Mouse (Mus musculus) left cerebral cortex, postnatal 36 days (tissue): ENCODE measurements at regions not wholly inside any gene's neighbourhood (a gene's known extent, or its start where the extent isn't known, plus 50 kb on each side); places are given as distances from the start of the nearest gene placed in this dataset.
"Not testable (repeated sequence)": the region's sequence is repeated elsewhere in the genome, so short reads cannot be mapped to it uniquely, and the experiment has no call there.

ENCODE experiments used
- DNase-seq, 2 experiments: peaks; one replicate each; pipeline ENCODE4 v3.0.0; 2021 to 2022; ENCODE audit warnings: low spot score in 2 of 2, mixed read lengths in 1 of 2
- intact Hi-C: fragments of 180-260 bp; cut with DNase I; formaldehyde crosslinking; loops from one replicate; pipeline ENCODE4 v1.15.1; 2025

- intact Hi-C loops: no loop called here
- no peak for DNase-seq
These were observed 752.2 kb upstream of the Mms22l start for GRCm38 (mm10) chr4:23744079-23744478.

- intact Hi-C loops: no loop called here
These were observed 738.2 kb upstream of the Mms22l start for GRCm38 (mm10) chr4:23758005-23758404.

GRCm38 (mm10) chr4:23787417-23788204, 708.6 kb upstream of the Mms22l start:
- intact Hi-C loops: no loop called here
- no peak for DNase-seq

More at GRCm38 (mm10) chr4:23758005-23758404, 738.2 kb upstream of the Mms22l start:
- DNase-seq: no peak

GRCm38 (mm10) chr4:23823516-23823915, 672.7 kb upstream of the Mms22l start:
- intact Hi-C loops: no loop called here
- DNase-seq: no peak

DNA sequence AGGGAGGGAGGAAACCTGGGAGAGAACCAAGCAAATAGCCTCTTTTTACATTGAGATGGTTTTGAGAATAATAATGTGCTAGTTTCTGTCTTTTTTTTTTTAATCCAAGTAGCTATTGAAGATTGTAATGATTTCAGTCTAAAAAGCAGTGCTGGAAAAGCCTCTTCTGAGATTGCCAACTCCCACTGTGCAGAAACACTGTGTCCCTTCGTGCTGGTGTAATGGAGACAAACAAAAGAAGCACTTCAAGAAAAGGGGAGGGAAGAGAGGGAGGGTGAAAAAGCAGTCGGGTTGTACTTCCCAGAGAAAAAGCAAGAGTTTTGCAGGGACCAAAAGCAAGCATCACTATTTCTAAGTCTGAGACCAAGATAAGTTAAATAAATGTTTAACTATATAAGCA, 669.4 kb upstream of the Mms22l start:
- peak; percentile 13 to 18 for DNase-seq
- intact Hi-C loops: no loop called here

DNA sequence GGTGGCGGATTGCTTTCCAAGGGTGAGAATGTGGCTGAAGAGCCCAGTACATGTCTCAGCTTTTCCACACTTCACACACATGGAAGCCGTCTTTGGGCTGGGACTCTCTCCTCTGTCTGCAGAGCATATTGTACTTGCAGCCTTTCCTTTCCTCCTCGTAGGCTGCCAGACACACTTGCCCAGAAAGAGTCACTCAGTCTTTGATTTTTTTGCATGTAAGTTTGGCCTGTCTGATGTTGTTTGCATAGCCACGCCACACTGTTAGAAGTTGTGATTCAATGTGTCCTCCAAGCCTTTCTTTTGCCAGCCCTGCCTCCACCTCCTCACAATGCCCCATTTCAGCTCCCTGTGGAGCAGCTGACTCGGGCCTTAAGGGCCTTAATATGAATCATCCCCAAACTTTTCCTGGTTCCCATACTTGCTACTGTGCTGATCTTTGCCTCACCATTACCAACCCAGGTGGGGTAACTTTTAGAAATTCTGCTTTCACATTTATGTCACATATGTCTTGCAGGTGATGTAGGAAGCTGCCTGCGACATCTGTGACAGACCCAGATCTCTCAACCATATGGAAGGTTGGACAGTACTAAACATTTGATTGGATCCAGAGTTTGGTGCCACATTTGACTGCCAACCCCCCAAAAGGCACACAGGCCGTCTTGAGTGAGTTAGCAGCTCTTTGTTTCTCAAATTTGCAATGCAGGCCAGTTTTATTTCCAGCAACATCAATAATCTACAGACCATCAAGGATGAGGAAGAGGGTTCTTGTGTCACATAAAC, 663.7 kb upstream of the Mms22l start:
- intact Hi-C loops: no loop called here

DNA sequence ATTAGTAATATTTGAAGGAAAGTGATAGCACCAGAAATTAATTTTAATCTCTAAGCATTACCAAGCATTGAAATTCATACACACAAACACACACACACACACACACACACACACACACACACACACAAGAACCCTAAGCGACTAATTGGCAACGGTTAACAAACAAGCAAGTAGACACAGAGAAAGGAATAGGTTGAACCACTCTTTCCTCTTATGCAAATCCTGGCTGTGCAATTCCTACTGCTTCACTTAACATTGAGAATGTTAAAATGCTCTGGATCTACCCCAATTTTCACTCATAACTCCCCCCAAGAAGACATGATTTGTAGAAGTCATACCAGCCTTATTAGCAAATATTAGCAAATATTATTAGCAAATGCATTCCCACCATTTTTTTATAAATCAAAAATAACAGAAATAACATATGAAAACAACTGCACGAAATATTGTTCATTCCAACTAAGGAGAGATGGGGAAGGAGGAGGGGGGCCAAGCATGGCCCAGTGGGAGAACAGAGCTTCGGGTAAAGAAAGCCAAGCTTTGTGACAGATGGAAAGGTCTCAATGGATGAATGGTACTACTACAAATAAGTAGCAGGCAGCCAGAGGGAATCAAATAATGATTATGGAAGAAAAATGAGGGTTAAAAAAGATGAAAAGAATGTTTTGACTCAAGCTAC, 652.5 kb upstream of the Mms22l start:
- DNase-seq: no peak
- intact Hi-C loops: no loop called here

More for the DNA sequence above, 663.7 kb upstream of the Mms22l start:
- DNase-seq: peak; percentile 7 to 8

GRCm38 (mm10) chr4:23844288-23844971, 651.8 kb upstream of the Mms22l start:
- no peak for DNase-seq
- intact Hi-C loops: no loop called here

- intact Hi-C loops: no loop called here
- DNase-seq: no peak
These were observed 651.0 kb upstream of the Mms22l start for GRCm38 (mm10) chr4:23845263-23845662.

GRCm38 (mm10) chr4:23850640-23851039, 645.6 kb upstream of the Mms22l start:
- no peak for DNase-seq
- intact Hi-C loops: no loop called here

GRCm38 (mm10) chr4:23862437-23862836, 633.8 kb upstream of the Mms22l start:
- intact Hi-C loops: no loop called here
- DNase-seq: no peak

DNA sequence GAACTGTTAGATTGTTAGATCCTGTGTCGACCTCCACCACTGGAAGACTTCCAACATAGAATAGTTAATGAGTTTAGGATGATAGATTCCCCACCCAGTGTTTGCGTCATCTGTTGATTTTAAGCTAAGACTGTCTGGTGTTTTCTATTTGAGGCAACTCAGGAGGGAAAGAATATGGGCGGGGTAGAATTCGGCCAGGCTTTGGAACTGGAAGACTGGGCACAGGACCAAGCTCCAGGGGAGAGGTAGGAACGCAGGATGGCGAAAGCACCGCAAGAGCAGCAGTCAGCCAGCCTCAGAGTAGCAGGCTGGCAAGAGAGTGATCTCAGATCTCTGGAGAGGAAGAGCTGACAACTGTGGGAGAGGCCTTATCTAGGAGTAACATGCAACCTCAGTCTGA, 616.2 kb upstream of the Mms22l start:
- DNase-seq: no peak
- intact Hi-C loops: no loop called here

DNA sequence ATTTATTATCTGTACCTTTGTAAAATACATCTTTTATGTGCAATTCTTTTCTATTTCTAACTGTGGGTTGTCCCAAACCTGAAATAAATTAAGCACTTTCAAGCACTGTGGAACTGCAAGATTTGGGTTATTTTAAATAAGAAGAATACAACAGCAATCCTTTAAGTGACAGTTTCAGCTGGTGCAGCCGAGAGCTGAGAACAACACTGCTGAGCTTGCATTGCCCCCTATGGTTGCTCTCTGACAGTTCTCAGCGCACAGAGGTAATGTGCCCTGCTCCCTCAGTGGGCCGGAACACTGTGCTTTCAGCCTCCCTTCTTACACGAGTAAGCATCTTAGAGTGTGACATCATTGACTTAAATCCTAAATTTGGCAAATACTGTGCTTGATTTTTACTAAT, 582.9 kb upstream of the Mms22l start:
- intact Hi-C loops: loop anchor here (10.0 kb wide), 1 partner anchor 1439 kb away; no protein-coding TSS in a partner anchor
- DNase-seq: no peak

- intact Hi-C loops: loop anchor here (10.0 kb wide), 1 partner anchor 1439 kb away; no protein-coding TSS in a partner anchor
These were observed 582.4 kb upstream of the Mms22l start for GRCm38 (mm10) chr4:23913822-23914221.

GRCm38 (mm10) chr4:23914423-23914822, 581.8 kb upstream of the Mms22l start:
- intact Hi-C loops: loop anchor here (10.0 kb wide), 1 partner anchor 1440 kb away; no protein-coding TSS in a partner anchor
- DNase-seq: no peak

More at GRCm38 (mm10) chr4:23913822-23914221, 582.4 kb upstream of the Mms22l start:
- DNase-seq: no peak

DNA sequence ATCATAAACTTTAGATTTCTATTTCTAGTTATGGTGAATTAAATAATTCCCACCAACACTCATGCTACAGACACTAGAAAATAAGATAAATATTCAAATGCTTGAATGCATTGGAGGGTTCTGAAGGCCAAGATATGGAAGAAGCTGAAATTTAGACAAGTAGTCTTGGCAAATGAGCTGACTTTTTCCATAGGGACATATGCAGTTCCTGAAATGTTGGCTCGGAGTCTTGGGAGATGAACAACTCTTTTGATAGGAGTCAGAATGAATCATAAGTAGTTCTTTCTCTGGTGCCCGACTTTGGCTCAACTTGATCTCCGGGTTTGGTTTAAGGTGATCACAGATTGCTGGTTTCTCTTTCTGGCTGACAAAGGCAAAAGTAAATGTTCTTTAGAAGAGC, 574.7 kb upstream of the Mms22l start:
- DNase-seq: no peak
- intact Hi-C loops: no loop called here

GRCm38 (mm10) chr4:23954140-23954539, 542.1 kb upstream of the Mms22l start:
- intact Hi-C loops: no loop called here
- no peak for DNase-seq

DNA sequence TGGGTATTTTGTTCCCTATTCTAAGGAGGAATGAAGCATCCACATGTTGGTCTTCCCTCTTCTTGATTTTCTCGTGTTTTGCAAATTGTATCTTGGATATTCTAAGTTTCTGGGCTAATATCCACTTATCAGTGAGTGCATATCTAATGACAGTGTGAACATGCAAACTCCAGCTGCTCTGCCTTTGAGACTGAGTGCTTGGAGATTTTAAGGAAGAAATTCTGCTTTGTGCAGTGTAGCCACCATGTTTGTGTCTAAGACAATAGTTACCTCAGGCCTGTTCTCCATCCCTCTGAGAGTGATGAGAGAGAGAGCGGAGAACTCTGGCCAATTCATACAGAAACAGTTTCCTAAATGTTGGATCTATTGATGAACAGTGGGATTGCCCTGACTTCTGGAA, 514.1 kb upstream of the Mms22l start:
- intact Hi-C loops, DNase-seq: not testable (repeated sequence)

DNA sequence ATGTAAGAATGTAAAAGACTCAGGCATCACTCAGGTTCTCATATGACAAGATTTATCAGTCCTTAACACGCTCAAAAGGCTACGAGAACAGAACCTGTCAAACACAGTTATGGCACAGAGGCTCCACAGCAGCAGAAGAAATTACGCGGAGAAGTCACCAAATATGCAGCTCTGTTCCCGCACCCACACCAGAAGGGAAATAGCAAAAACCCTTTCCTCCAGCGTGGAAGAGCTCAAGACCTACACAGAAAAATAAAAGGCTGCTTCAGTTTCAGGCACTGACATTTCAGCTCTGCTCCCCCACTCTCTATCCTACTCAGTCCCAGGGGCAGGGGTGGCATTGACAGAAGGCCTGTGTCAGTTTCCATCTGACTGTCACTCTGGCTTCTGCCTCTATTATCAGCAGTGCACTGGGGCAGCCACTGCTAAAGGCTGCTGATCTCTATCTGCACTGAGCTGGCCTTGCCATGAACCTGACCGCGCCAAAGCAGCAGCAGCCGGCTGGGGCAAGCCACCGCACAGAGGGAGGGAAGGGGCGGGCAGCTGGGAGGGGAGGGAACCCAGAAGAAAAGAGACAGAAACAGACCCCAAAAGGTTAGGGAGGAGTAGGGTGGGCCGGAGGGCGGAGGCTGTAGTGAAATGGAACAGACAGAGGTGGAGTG, 513.3 kb upstream of the Mms22l start:
- intact Hi-C loops: no loop called here
- peak; percentile 10 for DNase-seq
